Mouse (Mus musculus): ENCODE data around the gene Parva.

Gene Parva

GRCm38 (mm10) chr7:112427357-112428157 lies at the start of gene Parva:
Parva (plus strand) TSS chr7:112427505.
- DNase-seq (ENCODE audit: low read depth, low spot score), result peak; percentile 58

GRCm38 (mm10) chr7:112378056-112378455 lies 49.2 kb upstream of the Parva start:
- DNase-seq (ENCODE audit: low read depth, low spot score), result no peak

- DNase-seq (ENCODE audit: low read depth, low spot score), result no peak
Measured at GRCm38 (mm10) chr7:112378476-112378875, 48.8 kb upstream of the Parva start.

GRCm38 (mm10) chr7:112386521-112386920 lies 40.8 kb upstream of the Parva start:
- DNase-seq (ENCODE audit: low read depth, low spot score), result no peak

- DNase-seq (ENCODE audit: low read depth, low spot score), result no peak
Measured at GRCm38 (mm10) chr7:112387876-112388275, 39.4 kb upstream of the Parva start.

GRCm38 (mm10) chr7:112388363-112388875 lies 38.9 kb upstream of the Parva start:
- no peak for DNase-seq (ENCODE audit: low read depth, low spot score)

GRCm38 (mm10) chr7:112389611-112390251 lies 37.6 kb upstream of the Parva start:
- no peak for DNase-seq (ENCODE audit: low read depth, low spot score)

GRCm38 (mm10) chr7:112390252-112390936 lies 36.9 kb upstream of the Parva start:
- DNase-seq (ENCODE audit: low read depth, low spot score), result no peak

- DNase-seq (ENCODE audit: low read depth, low spot score), result no peak
Measured at GRCm38 (mm10) chr7:112390937-112391605, 36.2 kb upstream of the Parva start.

- no peak for DNase-seq (ENCODE audit: low read depth, low spot score)
Measured at GRCm38 (mm10) chr7:112397786-112398185, 29.5 kb upstream of the Parva start.

- no peak for DNase-seq (ENCODE audit: low read depth, low spot score)
Measured at GRCm38 (mm10) chr7:112399425-112400170, 27.7 kb upstream of the Parva start.

- DNase-seq (ENCODE audit: low read depth, low spot score), result peak; percentile 74
Measured at GRCm38 (mm10) chr7:112400175-112400574, 27.1 kb upstream of the Parva start.

- no peak for DNase-seq (ENCODE audit: low read depth, low spot score)
Measured at GRCm38 (mm10) chr7:112405061-112405460, 22.2 kb upstream of the Parva start.

GRCm38 (mm10) chr7:112405578-112405977 lies 21.7 kb upstream of the Parva start:
- no peak for DNase-seq (ENCODE audit: low read depth, low spot score)

GRCm38 (mm10) chr7:112407597-112407996 lies 19.7 kb upstream of the Parva start:
- DNase-seq (ENCODE audit: low read depth, low spot score), result no peak

GRCm38 (mm10) chr7:112409991-112410390 lies 17.3 kb upstream of the Parva start:
- DNase-seq (ENCODE audit: low read depth, low spot score), result no peak

GRCm38 (mm10) chr7:112413286-112413685 lies 14.0 kb upstream of the Parva start:
- DNase-seq (ENCODE audit: low read depth, low spot score), result no peak

- no peak for DNase-seq (ENCODE audit: low read depth, low spot score)
Measured at GRCm38 (mm10) chr7:112416058-112416526, 11.2 kb upstream of the Parva start.

GRCm38 (mm10) chr7:112416730-112417513 lies 10.4 kb upstream of the Parva start:
- peak; percentile 49 for DNase-seq (ENCODE audit: low read depth, low spot score)

- DNase-seq (ENCODE audit: low read depth, low spot score), result no peak
Measured at GRCm38 (mm10) chr7:112417598-112417997, 9.7 kb upstream of the Parva start.

Measured in R1 (cell line).